Comparison of ENCODE assay signal across 1 mouse cellular context in genomic region chr6:29828574-29829234, GRCm38 (mm10).
TF ChIP-seq lines count a peak whose summit lies in the region.

No protein-coding gene starts in this region.

TF ChIP-seq in CH12.LX, 34 proteins besides CTCF, POLR2A, EP300 and RAD21 (continued from another document):
- TF ChIP-seq POLR2AphosphoS2 (IDR thresholded peaks at IDR 0.05; ENCODE audit: low read depth, low read length): no peak
- TF ChIP-seq RCOR1 (conservative IDR thresholded peaks at IDR 0.05; ENCODE audit: low read depth, low read length): peak; percentile 64; the same call in 1 of the 2 replicates
- peak; percentile 68 for TF ChIP-seq TCF12 (IDR thresholded peaks at IDR 0.05; ENCODE audit: low read depth, low read length)
- no peak for TF ChIP-seq ZC3H11A (IDR thresholded peaks at IDR 0.05; ENCODE audit: low read depth, low read length)
- no peak for TF ChIP-seq MXI1 (IDR thresholded peaks at IDR 0.05; ENCODE audit: low read depth, low read length)
- TF ChIP-seq KAT2A (IDR thresholded peaks at IDR 0.05; ENCODE audit: insufficient replicate concordance, low read length): no peak
- TF ChIP-seq JUN (IDR thresholded peaks at IDR 0.05; ENCODE audit: insufficient read depth, low read depth, low read length): peak; percentile 73
- no peak for TF ChIP-seq USF2 (conservative IDR thresholded peaks at IDR 0.05; ENCODE audit: low read depth, low read length)
- TF ChIP-seq CHD2 (IDR thresholded peaks at IDR 0.05; ENCODE audit: low read length): 0 out of 2 replicates have a peak, but pooled peaks have one; percentile 47
- TF ChIP-seq SMC3 (IDR thresholded peaks at IDR 0.05; ENCODE audit: low read depth, low read length): no peak
- no peak for TF ChIP-seq MAFK (IDR thresholded peaks at IDR 0.05; ENCODE audit: insufficient replicate concordance, low read length)
- no peak for TF ChIP-seq GABPA (IDR thresholded peaks at IDR 0.05; ENCODE audit: insufficient replicate concordance, low read depth, low read length)
- no peak for TF ChIP-seq USF1 (IDR thresholded peaks at IDR 0.05; ENCODE audit: low read depth, low read length)
- 0 out of 2 replicates have a peak, but pooled peaks have one; percentile 61 for TF ChIP-seq MAZ (IDR thresholded peaks at IDR 0.05; ENCODE audit: low read depth, low read length)
- no peak for TF ChIP-seq UBTF (IDR thresholded peaks at IDR 0.05; ENCODE audit: low read depth, low read length)
- no peak for TF ChIP-seq E2F4 (IDR thresholded peaks at IDR 0.05; ENCODE audit: insufficient replicate concordance, low read depth, low read length)
- TF ChIP-seq ZMIZ1 (IDR thresholded peaks at IDR 0.05; ENCODE audit: low read depth, low read length): no peak
- TF ChIP-seq TBP (conservative IDR thresholded peaks at IDR 0.05; ENCODE audit: low read depth, low read length): 0 out of 2 replicates have a peak, but pooled peaks have one; percentile 11
- peak; percentile 23; the same call in 1 of the 2 replicates for TF ChIP-seq MYC (IDR thresholded peaks at IDR 0.05; ENCODE audit: low read depth, low read length)
- TF ChIP-seq BHLHE40 (IDR thresholded peaks at IDR 0.05; ENCODE audit: low read depth, low read length): peak; percentile 69
- TF ChIP-seq IRF4 (IDR thresholded peaks at IDR 0.05; ENCODE audit: low read depth, low read length): peak; percentile 89
- no peak for TF ChIP-seq ELF1 (IDR thresholded peaks at IDR 0.05; ENCODE audit: low read depth, low read length)
- peak; percentile 82 for TF ChIP-seq JUND (conservative IDR thresholded peaks at IDR 0.05; ENCODE audit: low read depth, low read length)
- TF ChIP-seq SIN3A (IDR thresholded peaks at IDR 0.05; ENCODE audit: low read length): 0 out of 2 replicates have a peak, but pooled peaks have one; percentile 44
